In the genomic region with DNA sequence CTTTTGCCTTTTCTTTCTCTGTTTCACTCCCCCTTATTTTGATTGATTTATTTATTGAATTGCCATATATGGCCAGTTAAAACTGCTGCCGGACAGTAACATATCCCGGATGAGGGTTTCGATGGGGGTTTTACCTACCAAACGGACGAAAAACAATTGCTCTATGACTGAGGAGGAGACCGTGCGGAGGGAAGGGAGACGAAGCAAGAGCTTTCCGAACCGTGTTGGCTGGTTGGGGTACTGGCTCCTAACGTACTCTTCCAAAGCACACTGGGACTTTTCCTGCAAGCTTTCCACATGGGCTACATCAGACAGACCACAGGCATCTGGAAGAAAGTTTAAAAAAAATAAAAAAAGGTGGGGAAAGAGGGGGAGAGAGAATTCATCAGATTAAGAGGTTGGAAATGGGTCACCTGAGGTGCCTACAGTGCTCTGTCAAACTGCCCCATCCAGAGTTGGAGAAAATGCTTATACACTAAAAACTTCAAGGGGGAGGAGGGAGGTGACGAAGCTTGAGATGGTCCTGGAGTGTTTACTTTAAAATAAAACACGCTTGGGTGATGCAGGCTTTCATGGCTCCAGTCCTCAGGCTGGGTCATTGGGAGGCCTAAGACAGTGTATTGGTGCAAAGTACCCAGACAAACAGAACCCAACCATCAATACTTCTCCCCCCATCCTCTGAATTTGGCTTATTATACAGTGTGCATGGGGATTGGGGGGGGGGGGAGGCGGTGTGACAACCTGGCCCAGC, we compare ENCODE assay signal across 10 mouse cellular contexts. TPM values are rescaled to one million over a fixed set of nuclear protein-coding genes. Genes with fewer than 3 reads are reported as not detected.
DNase-seq lines count a peak whose midpoint lies in the region; ATAC-seq and TF ChIP-seq lines count a peak whose summit lies in the region.
"Had no signal": no experiment of that assay in that cellular context is flagged by ENCODE, and none has a peak within 500 bp of the region (broad histone marks: within the 10 kb centered on the region; RNA-seq: fewer than 3 reads in every experiment).

No protein-coding gene starts in this region.

- no peaks in the 10 kb centered on the region for H3K9me3 ChIP-seq in heart, embryonic 12.5 days (replicated peaks)
- no peaks in the 10 kb centered on the region for H3K9me3 ChIP-seq in embryonic facial prominence, embryonic 13.5 days
- no peaks in the 10 kb centered on the region for H3K9me3 ChIP-seq in intestine, postnatal 0 days (ENCODE audit: control insufficient read depth)
- H3K9me3 ChIP-seq in midbrain, embryonic 13.5 days: no peaks in the 10 kb centered on the region

- intact Hi-C loops in heart, postnatal 25 days (cut with DNase I): no loop called here

- WGBS in heart, embryonic 12.5 days: 25% methylated on average over 14 of the region's 14 CpGs
- 19% methylated on average over 14 of the region's 14 CpGs for WGBS in embryonic facial prominence, embryonic 13.5 days
- WGBS in intestine, postnatal 0 days: 47% methylated on average over 14 of the region's 14 CpGs
- WGBS in midbrain, embryonic 13.5 days: 8% methylated on average over 14 of the region's 14 CpGs

- DNase-seq in heart, postnatal 25 days (ENCODE audit: low spot score): no peak
- DNase-seq in gastrocnemius, postnatal 4 days (ENCODE audit: low spot score in 2 of 2): no peak

- H3K27me3 ChIP-seq in heart, embryonic 12.5 days (replicated peaks): peaks cover 45% of the 10 kb centered on the region
- peaks cover 65% of the 10 kb centered on the region for H3K27me3 ChIP-seq in embryonic facial prominence, embryonic 13.5 days
- H3K27me3 ChIP-seq in intestine, postnatal 0 days (replicated peaks; ENCODE audit: control insufficient read depth, insufficient read depth, low read length): no peaks in the 10 kb centered on the region
- H3K27me3 ChIP-seq in midbrain, embryonic 13.5 days: peaks cover 66% of the 10 kb centered on the region
- H3K27me3 ChIP-seq: CH12.LX had no signal

- ATAC-seq in heart, embryonic 12.5 days (ENCODE audit: insufficient number of reproducible peaks, low FRiP score): no peak
- no peak for ATAC-seq in embryonic facial prominence, embryonic 13.5 days (ENCODE audit: insufficient number of reproducible peaks, insufficient read depth, low FRiP score, low TSS enrichment, low read depth)
- no peak for ATAC-seq in intestine, postnatal 0 days
- ATAC-seq in midbrain, embryonic 13.5 days: no peak
- ATAC-seq in megakaryocyte, adult 5-6 weeks (ENCODE audit: poor library complexity, severe bottlenecking): no peak
- ATAC-seq in erythroblast, adult 5-6 weeks (replicated peaks; ENCODE audit: low FRiP score, poor library complexity, severe bottlenecking): no peak

- peak overlapping the region; percentile 40; the same call in 1 of the 2 replicates for H3K9ac ChIP-seq in heart, embryonic 12.5 days
- peak overlapping the region; percentile 57; the same call in 1 of the 2 replicates for H3K9ac ChIP-seq in embryonic facial prominence, embryonic 13.5 days
- H3K9ac ChIP-seq in intestine, postnatal 0 days (ENCODE audit: low read depth, low read length): no peak overlapping the region
- peak overlapping the region; percentile 95 for H3K9ac ChIP-seq in midbrain, embryonic 13.5 days (replicated peaks)

- H3K4me1 ChIP-seq in heart, embryonic 12.5 days (replicated peaks): peaks cover 27% of the 10 kb centered on the region
- peaks cover 33% of the 10 kb centered on the region for H3K4me1 ChIP-seq in embryonic facial prominence, embryonic 13.5 days
- 0 out of 2 replicates have a peak, but pooled peaks cover 5% of the 10 kb centered on the region for H3K4me1 ChIP-seq in intestine, postnatal 0 days (replicated peaks; ENCODE audit: control insufficient read depth, insufficient read depth, low read length)
- peaks cover 15% of the 10 kb centered on the region for H3K4me1 ChIP-seq in midbrain, embryonic 13.5 days (replicated peaks)

- H3K4me3 ChIP-seq in heart, embryonic 12.5 days: peak overlapping the region; percentile 32
- peak overlapping the region; percentile 31 for H3K4me3 ChIP-seq in embryonic facial prominence, embryonic 13.5 days
- peak overlapping the region; percentile 18 for H3K4me3 ChIP-seq in intestine, postnatal 0 days (ENCODE audit: low read depth, low read length)
- peak overlapping the region; percentile 81 for H3K4me3 ChIP-seq in midbrain, embryonic 13.5 days (replicated peaks)

- peak overlapping the region; percentile 86 for H3K4me2 ChIP-seq in heart, embryonic 12.5 days
- peak overlapping the region; percentile 82 for H3K4me2 ChIP-seq in embryonic facial prominence, embryonic 13.5 days
- peak overlapping the region; percentile 100 for H3K4me2 ChIP-seq in intestine, postnatal 0 days (replicated peaks; ENCODE audit: low read depth)
- H3K4me2 ChIP-seq in midbrain, embryonic 13.5 days (replicated peaks): peak overlapping the region; percentile 75

- no peak overlapping the region for H3K27ac ChIP-seq in heart, embryonic 12.5 days (ENCODE audit: poor library complexity, severe bottlenecking)
- no peak overlapping the region for H3K27ac ChIP-seq in embryonic facial prominence, embryonic 13.5 days
- no peak overlapping the region for H3K27ac ChIP-seq in intestine, postnatal 0 days (ENCODE audit: low read depth, low read length)
- peak overlapping the region; percentile 99 for H3K27ac ChIP-seq in midbrain, embryonic 13.5 days

- H3K36me3 ChIP-seq in heart, embryonic 12.5 days: peaks cover 11% of the 10 kb centered on the region
- H3K36me3 ChIP-seq in embryonic facial prominence, embryonic 13.5 days: no peaks in the 10 kb centered on the region
- no peaks in the 10 kb centered on the region for H3K36me3 ChIP-seq in intestine, postnatal 0 days (ENCODE audit: control insufficient read depth, insufficient read depth)
- 0 out of 2 replicates have a peak, but pooled peaks cover 9% of the 10 kb centered on the region for H3K36me3 ChIP-seq in midbrain, embryonic 13.5 days

- TF ChIP-seq CTCF in intestine, postnatal 0 days (IDR thresholded peaks at IDR 0.05; ENCODE audit: low read depth): no peak

RNA-seq across cellular contexts. Expression of gene Nr2f2, which starts 11.8 kb away (rescaled TPM):
- polyA plus RNA-seq in heart, embryonic 12.5 days (2016; fragmentation: Nextera tagmentation; extraction: Ambion mirVana): 26.5 and 27.7 TPM in 2 replicates
- total RNA-seq in heart, postnatal 25 days (2021): 10 to 100 TPM; 19.9 to 25.0 TPM
- polyA plus RNA-seq in embryonic facial prominence, embryonic 13.5 days (2015; fragmentation: Nextera tagmentation; extraction: Ambion mirVana): 36.0 and 42.9 TPM in 2 replicates
- polyA plus RNA-seq in intestine, postnatal 0 days (2015; fragmentation: Nextera tagmentation; extraction: Ambion mirVana): 17.9 and 19.1 TPM in 2 replicates
- 132 and 143 TPM in 2 replicates for polyA plus RNA-seq in midbrain, embryonic 13.5 days (2015; fragmentation: Nextera tagmentation; extraction: Ambion mirVana)
- not detected in 2 replicates for total RNA-seq in megakaryocyte, adult 5-6 weeks (2015)
- not detected in 2 replicates for total RNA-seq in megakaryocyte, adult 5-6 weeks (2017)
- total RNA-seq in erythroblast, adult 5-6 weeks (2015; ENCODE audit: low replicate concordance): not detected in 2 replicates
- not detected in 2 replicates for total RNA-seq in erythroblast, adult 5-6 weeks (2017; ENCODE audit: low replicate concordance)
- total RNA-seq in gastrocnemius, postnatal 4 days (2021): 10 to 100 TPM; 42.6 to 52.1 TPM
- total RNA-seq: CH12.LX; common myeloid progenitor, adult 5-6 weeks had no signal

Comparison
In these comparisons a context has a peak if more than half of its experiments do, and no peak if none do; other contexts are left out.
1. H3K4me3 ChIP-seq: peak in every context shown above with its lines; median percentile 81 in midbrain, embryonic 13.5 days; 32 in heart, embryonic 12.5 days; 31 in embryonic facial prominence, embryonic 13.5 days; 18 in intestine, postnatal 0 days.
2. RNA of gene Nr2f2, which starts 11.8 kb away (total RNA-seq): 42.6 to 52.1 TPM in gastrocnemius, postnatal 4 days and 19.9 to 25.0 TPM in heart, postnatal 25 days; not detected in megakaryocyte, adult 5-6 weeks and not detected in erythroblast, adult 5-6 weeks; every median in the first group is over 10 times any median in the second.
3. Peak in every context shown above with its lines, with median percentiles within 50 percentile points of each other: H3K4me2 ChIP-seq.